Mouse (Mus musculus) adrenal gland, adult 2 months (tissue): Measurements from ENCODE around the gene Hbs1l. TPM values are rescaled to one million over a fixed set of nuclear protein-coding genes. Genes with fewer than 3 reads are reported as not detected.

ENCODE experiments used
- DNase-seq: peaks from one replicate; pipeline ENCODE4 v3.0.0; 2021
- polyA plus RNA-seq: library from polyadenylated mRNA; depleted of rRNA; stranded (reverse); fragments of >200 nt; gene quantifications from 2 replicates; pipeline ENCODE4 v1.2.3, GENCODE M21; 2012
- total RNA-seq, 2 experiments: library from RNA; stranded (reverse); gene quantifications; 2 replicates each; pipeline ENCODE4 v1.2.3; 2021

Gene Hbs1l
- total and polyA plus RNA-seq, 3 experiments = 7.4 to 75.6 (median 62.9) TPM

DNA sequence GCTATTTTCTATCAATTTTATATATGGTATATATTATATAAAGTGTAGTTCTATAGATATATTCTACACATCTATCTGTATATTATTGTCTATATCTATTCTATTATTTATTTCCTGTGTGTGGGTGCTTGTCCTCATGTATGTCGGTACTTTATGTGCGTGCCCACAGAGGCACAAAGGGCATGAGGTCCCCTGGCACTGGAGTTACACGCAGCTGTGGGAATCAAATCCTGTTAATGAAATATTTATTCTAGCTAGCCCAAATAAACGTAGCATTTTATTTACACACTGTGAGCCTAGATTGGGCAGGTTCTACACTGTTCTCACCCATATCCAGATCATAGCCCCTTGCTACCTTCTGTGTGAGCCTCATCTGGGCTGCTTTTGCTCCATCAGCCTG lies 63.3 kb downstream of the Hbs1l start:
- DNase-seq = no peak

DNA sequence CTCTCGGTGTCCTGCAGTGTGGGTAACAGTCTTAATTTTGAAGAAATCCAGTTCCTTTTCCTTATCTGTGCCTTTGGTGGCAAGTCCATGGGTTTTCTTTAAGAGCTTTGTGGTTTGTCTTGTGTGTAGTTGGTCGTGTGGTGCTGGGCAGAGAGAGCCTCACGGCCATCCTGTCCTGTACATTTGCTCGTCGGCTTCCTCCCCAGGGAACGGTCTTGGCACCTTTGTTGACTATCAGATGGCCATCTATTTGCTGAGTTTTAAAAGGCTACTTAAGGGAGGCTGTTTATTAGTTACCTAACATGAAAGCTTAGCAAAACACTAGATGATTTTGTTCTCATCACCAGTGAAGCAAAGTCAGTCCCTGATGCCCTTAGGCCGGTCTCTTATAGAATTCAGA lies 66.1 kb downstream of the Hbs1l start:
- no peak for DNase-seq

DNA sequence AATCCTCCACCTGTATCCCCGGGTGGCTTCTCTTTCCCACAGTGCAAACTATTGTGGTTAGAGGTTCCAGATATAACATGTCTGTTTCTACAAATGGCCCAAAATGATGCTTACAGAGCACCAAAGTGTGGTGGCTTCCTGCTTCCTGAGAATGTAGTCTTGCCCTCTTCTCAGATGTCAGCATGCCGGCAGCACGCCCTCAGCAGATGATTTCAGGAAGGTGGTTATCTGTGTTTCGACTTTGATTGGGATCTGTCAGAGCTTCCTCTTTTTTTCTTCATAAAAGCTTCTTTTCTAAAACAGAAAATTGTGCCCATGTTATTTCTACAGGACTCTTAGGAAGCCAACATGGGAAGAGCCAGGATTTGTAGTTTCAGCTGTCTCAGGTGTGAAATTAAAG lies 67.5 kb downstream of the Hbs1l start:
- DNase-seq = no peak

DNA sequence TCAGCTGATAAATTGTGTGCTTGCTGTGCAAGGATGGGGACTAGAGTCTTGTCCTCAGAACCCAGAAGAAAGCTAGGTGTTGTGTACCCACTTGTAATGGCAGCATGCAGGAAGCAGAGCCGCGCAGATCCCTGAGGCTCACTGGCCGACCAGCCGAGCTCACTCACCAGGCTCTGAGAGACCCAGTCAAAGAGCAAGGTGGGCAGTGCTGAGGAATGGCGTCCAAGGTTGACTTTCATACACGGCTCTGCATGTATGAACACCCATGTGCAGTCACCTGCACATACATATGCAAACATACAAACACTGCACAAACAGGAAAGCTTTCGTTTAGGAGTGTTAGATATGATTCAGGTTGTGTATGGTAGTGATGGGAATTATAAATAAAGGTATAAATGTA lies 69.2 kb downstream of the Hbs1l start:
- no peak for DNase-seq

DNA sequence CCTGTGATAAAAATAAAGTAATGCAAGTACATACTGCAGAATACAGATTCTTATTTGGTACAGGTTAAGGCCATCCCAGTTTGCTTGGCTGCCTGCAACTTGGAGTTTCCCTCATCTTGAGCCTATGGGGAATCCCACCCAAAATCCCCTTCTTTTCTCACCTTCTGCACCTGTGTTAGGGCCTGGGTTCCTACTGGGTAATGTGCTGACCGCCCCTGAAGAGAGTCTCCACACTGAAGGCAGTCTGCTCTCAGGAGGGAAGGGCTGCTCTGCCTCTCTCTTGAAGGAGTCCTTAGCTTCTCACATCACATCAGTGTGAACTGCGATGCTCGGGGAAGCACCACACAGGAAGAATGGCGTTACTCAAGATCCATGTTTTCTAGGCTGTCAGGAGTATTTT lies 70.1 kb downstream of the Hbs1l start:
- DNase-seq = no peak

DNA sequence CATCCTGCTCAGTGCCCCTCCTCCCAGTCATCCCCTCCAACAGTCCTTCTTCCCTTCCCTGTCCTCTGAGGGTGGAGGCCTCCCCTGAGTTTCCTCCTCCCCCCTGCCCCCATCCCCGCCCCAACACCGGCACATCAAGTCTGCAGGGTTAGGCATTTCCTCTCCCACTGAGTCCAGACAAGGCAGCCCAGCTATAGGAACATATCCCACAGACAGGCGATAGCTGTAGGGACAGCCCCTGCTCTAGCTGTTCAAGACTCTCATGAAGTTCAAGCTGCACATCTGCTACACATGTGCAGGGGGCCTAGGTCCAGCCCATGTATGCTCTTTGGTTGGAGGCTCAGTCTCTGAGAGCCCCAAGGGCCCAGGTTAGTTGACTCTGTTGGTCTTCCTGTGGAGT lies 70.7 kb downstream of the Hbs1l start:
- no peak for DNase-seq

DNA sequence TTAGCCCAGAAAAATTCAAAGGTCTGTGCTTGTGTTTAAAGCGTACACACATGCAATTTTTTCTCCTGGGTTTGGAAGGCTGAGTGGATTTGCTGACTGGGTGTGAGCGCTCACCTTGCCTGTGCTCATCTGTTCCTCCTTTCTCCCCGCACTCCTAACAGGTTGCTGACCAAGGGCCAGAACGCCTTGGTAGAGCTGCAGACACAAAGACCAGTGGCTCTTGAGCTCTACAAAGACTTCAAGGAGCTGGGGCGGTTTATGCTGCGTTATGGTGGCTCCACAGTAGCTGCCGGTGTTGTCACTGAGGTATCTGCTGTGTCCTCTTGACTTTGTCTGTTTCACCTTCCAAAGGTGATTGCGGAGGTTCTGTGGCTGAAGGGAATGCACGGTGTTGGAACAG lies 71.7 kb downstream of the Hbs1l start:
- DNase-seq = no peak

DNA sequence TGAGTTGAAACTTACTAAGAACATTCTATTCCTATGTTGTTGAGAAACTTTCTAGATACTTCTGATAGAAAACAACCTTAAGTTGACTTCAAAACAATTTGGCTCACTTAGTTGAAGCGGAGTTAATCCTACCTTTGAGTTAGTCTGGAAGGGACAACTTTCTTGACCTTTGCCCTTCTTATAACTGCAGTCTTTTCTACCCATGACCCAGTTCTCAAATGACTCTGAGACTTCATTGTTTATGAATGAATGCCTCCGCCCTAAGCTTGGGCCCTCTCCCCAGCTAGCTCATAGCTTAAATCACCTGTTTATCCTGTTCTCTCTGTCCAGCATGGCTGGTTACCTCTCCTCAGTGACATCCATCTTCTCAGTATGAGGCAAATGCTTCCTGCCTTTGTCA lies 73.8 kb downstream of the Hbs1l start:
- no peak for DNase-seq

DNA sequence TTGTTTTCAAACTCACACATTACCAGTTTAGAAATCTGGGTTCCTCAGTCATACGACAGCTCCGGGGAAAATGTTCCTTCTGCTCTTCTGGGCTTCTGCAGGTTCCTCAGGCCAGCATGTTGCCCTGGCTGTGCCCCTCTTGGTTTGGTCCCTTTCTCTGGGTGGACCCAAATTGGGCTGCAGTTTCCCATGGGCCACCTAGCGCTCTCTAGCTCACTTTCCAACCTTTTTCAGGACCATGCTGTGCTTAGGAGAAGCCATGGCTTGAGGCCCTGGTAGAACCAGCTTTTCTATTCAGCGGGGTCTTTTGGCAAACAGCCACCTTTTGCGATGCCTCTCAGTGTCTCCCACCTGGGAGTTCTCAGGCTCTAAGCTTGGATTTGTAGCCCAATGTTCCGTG lies 76.5 kb downstream of the Hbs1l start:
- DNase-seq = no peak

DNA sequence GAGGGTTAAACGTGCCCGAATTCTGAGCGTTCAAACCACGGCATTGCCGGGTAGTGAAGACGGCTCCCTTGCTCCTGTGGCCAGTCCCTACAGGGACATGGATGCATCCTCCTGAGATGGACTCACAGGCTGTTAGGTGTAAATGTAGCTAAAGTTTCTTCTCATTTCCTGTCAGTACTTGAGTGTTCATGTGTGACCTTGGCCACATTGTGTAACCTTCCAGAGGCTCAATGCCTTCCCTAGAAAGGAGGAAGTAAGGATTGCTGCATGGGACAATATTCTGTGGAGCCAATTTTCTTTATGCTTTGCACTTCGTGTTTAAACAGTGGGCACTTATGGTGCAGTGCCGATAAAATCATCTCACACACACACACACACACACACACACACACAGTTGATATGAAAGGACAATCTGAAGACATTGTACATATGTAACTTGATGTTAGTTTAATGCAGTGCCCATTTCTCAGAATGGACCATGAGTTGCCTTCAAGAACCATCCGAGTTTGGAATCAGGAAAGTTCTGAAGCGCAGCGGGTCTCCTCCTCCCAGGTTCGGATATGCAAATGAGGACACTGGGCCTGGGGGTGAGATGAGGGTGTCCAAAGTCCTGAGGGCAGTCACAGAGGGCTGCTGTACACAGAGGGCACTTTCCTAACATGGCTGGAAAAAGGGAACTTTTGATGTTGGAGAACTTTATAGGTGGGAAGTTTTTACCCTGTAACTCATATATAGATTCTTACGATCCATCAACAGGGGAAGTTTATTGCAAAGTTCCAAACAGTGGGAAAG lies 81.1 kb downstream of the Hbs1l start, which contains the start of gene Aldh8a1:
TSS of gene Aldh8a1 (plus strand) at position 610 of the 792 bp plus-strand sequence.
- no peak for DNase-seq

DNA sequence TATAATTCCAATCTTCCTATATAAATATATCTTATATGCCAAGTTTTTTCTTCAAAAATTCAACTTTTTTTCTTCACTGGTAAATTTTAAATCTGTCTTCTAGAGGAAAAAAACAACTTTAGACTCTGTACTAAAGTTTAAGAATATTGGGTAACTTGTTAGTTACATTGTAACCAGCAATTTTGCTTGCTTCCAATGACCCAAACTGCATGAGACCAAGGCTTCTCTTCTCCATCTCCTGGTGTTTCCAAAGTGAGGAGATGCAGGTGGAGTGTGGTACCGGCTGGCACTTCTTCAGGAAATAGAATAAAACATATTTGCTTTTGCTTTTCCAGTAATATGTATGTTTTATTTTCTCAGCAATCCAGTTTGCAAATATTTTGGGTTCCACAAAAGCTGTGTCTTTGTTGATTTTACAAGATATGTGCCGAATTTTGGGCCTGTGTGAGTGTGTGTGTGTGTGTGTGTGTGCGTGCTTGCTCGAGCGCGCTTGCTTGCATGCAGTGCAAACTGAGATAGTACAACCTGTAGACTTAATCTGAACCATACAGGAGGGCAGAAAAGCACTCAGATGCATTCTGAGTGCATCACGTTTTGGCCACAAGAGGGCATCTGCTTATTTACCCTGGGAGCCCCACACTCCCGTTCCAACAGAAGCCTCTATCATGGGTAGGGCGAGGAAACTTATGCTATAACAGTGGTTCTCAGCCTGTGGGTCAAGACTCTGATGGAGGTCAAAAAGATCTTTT lies 82.6 kb downstream of the Hbs1l start:
- DNase-seq = peak; percentile 15

DNA sequence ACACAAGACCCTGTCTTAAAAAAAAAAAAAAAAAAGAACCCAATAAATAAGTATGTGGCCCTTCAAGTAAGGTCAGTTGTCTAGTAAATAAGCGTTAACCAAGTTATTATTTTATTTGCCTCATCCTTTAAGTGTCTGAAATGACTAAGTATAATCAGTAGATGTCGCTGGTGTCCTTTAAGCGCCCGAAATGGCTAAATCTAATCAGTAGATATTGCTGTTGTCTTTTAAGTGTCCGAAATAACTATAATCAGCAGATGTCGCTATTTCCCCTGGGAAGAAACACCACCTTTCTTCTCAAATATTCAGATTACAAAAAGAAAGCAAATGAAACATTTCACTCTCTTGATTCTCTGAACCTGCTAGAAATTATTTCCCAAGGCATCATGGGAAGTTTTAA lies 87.1 kb downstream of the Hbs1l start:
- peak; percentile 48 for DNase-seq

DNA sequence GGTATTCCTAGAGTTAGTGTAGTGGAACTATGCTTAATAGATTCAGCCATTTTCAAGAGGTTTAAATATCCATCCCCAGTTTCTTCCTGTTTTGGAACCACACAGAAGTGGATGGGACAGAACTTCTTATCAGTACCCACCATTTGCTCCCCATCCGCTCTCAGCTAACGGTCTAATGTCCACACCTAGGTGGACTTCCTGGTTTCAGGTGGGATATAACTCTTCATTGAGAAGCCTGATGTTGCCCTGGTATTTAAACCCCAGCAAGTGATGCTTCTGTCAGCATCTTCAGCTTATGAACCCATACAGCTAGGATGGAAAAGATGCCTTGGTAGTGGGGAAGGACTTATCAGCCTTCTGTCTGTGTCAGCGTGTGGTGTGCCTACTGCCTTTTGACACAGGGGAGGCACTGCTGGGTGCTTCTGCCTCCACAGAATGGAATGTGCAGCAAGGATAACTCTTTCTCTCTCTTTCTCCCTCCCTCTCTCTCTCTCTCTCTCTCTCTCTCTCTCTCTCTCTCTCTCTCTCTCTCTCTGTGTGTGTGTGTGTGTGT lies 89.4 kb downstream of the Hbs1l start:
- no peak for DNase-seq

DNA sequence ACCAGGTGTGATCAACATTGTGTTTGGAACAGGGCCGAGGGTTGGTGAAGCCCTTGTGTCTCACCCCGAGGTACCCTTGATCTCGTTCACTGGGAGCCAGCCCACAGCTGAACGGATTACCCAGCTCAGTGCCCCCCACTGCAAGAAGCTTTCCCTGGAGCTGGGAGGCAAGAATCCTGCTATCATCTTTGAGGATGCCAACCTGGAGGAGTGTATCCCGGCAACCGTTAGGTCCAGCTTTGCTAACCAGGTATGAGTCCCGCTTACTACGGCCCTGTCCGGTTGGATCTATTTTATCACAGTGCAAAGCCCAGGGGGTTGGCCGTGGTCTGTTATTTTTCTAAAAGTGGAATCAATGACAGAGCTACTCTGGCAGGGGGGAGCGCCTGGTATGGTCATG lies 93.3 kb downstream of the Hbs1l start:
- no peak for DNase-seq

DNA sequence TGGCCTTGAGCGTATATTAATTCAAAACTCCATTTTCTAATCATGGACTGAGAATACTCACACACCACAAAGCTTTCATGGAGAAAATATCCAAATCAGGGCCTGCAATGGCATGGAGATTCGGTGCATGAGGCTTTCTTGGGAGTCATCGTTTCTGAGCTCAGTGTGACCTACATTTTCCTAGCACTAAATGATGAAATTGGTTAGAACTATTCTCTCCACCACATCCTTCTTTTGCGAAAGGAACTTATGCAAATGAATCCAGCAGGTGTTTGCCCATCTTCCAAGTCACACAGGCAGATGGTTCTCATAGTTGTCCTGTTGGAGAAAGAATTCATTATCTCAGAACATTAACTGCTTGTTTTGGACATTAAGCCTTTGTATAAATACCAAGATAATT lies 94.7 kb downstream of the Hbs1l start:
- no peak for DNase-seq

DNA sequence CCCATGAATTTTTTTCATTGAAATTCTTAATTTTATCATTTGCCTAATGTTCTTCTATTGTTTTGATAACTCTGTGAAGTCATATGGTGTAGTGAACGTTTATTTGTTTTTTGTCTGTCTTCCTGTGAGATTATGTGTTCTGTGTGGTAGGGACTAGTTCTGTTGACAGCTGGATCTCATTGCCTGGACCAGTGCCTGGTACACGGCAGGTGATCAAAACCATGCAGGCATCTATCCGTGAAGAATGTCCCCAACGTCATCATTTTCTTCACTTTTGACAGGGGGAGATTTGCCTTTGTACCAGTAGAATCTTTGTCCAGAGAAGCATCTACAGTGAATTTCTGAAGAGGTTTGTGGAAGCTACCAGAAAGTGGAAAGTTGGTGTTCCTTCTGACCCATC lies 95.5 kb downstream of the Hbs1l start:
- no peak for DNase-seq

DNA sequence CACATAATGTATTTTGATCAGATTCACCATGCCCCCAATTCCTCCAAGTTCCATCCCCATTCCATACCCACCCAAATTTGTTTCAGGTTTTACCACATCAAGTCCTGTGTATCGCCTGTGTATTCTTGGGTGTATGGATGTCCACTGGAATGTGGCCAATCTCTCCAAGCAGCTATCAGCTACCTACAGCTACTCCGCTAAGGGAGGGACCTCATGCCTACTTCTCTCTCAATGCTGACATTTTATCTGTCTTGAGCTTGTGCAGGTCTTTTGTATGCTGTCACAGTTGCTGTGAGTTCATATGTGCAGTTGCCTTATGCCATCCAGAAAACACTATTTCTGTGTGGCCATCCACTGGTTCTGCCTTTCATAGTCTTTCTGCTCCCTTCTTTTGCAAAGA lies 97.6 kb downstream of the Hbs1l start:
- DNase-seq = no peak

DNA sequence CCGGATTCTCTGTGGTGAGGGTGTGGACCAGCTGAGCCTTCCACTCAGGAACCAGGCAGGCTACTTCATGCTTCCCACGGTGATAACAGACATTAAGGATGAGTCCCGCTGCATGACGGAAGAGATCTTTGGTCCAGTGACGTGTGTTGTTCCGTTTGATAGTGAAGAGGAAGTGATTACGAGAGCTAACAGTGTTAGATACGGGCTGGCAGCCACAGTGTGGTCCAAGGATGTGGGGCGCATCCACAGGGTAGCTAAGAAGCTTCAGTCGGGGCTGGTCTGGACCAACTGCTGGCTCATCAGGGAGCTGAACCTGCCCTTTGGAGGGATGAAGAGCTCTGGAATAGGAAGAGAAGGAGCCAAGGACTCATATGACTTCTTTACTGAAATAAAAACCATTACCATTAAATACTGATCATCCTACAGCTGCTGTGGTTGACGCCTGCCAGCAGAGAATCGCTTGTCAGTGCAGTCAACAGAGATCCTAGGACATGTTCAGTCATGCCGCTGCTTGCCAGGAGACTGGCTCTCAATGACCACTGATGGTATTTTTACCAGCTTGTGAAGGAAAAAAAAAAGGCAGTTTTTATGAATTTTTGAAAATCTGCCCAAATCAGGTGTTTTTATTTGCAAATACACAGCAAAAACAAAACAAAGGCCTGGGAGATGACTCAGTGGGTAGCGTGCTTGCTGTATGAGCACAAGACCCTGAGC lies 99.8 kb downstream of the Hbs1l start:
- DNase-seq = peak; percentile 8

DNA sequence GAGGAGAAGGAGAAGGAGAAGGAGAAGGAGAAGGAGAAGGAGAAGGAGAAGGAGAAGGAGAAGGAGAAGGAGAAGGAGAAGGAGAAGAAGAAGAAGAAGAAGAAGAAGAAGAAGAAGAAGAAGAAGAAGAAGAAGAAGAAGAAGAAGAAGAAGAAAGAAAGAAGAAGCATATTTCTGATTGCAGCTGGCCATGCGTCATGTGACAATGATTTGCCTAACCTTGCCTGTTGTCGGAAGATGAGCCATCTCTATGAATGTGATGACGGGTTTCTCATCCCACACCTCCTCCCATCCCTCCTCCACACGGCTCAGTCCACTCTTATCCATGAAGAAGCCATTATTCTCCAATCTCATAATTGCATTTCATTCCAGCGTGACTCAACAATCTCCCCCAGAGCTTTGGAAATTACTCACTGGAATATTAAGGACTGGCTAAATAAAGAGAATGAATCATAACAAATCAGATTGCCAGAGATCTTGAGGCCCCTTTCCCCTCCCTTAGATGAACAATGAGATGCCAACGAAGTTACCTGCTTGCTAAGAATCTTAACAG lies 103.2 kb downstream of the Hbs1l start:
- peak; percentile 34 for DNase-seq

DNA sequence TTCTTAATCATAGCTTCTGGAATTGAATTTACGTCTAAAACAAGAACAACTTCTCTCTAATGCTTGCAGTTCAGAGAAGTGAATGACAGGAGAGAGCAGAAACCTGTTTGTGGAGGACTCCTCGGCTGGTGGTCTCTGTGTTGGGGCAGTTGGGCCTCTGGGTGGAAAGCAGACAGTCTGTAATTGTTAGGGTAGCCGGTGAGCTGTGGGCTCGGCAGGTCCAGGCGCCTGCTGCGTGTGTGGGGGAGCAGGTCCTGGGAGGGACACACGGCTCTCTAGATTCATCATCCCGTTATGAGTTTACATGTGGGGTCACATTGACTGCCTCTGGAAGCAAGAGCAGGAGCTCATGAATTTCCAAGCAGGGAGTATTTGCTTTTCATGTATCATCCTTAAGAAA lies 103.8 kb downstream of the Hbs1l start:
- no peak for DNase-seq

DNA sequence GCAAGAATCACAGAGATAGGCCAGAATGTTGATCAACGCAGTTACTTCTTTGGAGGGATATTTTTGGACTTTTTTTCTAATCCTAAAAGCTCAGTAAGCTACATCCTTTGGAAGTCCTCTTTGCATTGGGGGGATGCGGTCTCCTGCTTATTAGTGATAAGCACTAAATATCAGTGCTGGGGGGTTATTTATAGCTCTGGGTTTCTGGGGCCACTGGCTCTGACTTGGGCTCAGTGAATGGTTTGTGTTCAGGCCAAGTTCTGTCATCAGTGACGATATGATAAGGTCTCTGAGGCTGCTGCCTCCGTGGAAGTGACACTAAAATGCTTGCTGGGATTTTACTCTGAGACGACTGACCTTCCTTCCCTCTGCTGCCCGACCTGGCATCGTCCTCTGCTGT lies 104.3 kb downstream of the Hbs1l start:
- peak; percentile 41 for DNase-seq

DNA sequence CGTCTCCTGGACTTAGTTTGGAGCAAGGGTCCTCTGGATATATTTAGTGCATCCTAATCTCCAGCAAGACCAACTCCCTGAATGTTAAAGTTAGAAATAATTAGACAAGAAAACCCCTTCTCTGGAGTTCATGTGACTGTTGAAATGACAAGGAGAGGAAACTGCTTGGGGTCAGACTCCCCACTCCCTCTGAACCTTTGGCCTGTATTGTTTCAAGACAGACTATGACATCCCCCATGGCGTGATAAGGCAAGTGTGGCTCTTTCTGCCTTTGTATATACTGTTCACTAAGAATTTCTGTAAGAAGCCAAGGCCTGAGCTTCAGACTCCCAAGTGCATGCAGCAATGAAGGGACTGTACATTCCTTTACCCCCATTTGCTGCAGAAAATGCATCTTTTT lies 104.7 kb downstream of the Hbs1l start:
- DNase-seq = no peak
